Mouse (Mus musculus): Measurements from ENCODE around the gene Ankrd34a. TPM values are rescaled to one million over a fixed set of nuclear protein-coding genes. Genes with fewer than 3 reads are reported as not detected.

The Ankrd34a gene
- total RNA-seq, 2 experiments from 2014 or later: 66.8 to 70.3 TPM

GRCm38 (mm10) chr3:96556651-96557635, 39.5 kb upstream of the Ankrd34a start:
- peak overlapping the region; percentile 51 for H3K4me3 ChIP-seq
- peak overlapping the region; percentile 55 for H3K27ac ChIP-seq
- TF ChIP-seq CTCF (IDR thresholded peaks at IDR 0.05): no peak
- no peak for DNase-seq (ENCODE audit: extremely low spot score in 1 of 2, low spot score in 2 of 2)
- intact Hi-C loops (cut with DNase I): loop anchor here (2.0 kb wide), 1 partner anchor 20 kb away; the partner anchor contains the start of gene Gm16253

GRCm38 (mm10) chr3:96557694-96558093, 38.7 kb upstream of the Ankrd34a start, which contains the start of gene Txnip:
TSS of gene Txnip (plus strand) at chr3:96557957.
- peak; percentile 91 to 93 for DNase-seq (ENCODE audit: extremely low spot score in 1 of 2, low spot score in 2 of 2)
- H3K4me3 ChIP-seq: peak within 1 kb of the TSS; percentile 51
- intact Hi-C loops (cut with DNase I): loop anchor here (2.0 kb wide), 1 partner anchor 19 kb away; the partner anchor contains the start of gene Gm16253
- TF ChIP-seq CTCF (IDR thresholded peaks at IDR 0.05): peak; percentile 63
- H3K27ac ChIP-seq: peak within 1 kb of the TSS; percentile 77

DNA sequence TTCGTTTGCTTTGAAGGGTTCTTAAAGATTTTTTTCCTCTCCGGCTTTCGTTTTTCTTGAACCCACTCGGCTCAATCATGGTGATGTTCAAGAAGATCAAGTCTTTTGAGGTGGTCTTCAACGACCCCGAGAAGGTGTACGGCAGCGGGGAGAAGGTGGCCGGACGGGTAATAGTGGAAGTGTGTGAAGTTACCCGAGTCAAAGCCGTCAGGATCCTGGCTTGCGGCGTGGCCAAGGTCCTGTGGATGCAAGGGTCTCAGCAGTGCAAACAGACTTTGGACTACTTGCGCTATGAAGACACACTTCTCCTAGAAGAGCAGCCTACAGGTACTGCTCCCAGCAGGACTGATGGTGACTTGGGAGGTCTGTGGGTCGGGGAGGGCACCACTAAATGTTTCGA, 38.3 kb upstream of the Ankrd34a start:
- intact Hi-C loops (cut with DNase I): no loop called here
- Histone ChIP-seq H3K4me3 (peak overlapping the region; percentile 51), H3K27ac (peak overlapping the region; percentile 77)
- no peak for TF ChIP-seq CTCF (IDR thresholded peaks at IDR 0.05)
- DNase-seq (ENCODE audit: extremely low spot score in 1 of 2, low spot score in 2 of 2): no peak

DNA sequence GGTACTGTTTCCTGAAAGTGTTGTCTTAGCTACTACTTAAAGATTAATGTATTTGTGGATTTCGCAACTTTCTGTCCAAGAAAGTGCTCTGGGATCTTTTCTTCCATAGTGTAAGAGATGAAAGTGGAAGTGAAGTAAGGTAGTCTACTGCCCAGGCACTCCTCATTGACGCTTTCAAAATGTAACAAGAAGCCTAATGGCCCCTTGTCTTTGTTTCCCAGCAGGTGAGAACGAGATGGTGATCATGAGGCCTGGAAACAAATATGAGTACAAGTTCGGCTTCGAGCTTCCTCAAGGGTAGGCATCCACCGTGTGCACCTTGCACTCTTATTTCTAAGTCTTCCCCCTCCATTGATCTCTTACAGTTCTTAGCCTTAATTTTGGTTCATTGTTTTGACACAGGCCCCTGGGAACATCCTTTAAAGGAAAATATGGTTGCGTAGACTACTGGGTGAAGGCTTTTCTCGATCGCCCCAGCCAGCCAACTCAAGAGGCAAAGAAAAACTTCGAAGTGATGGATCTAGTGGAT, 37.7 kb upstream of the Ankrd34a start:
- peak overlapping the region; percentile 77 for H3K27ac ChIP-seq
- DNase-seq (ENCODE audit: extremely low spot score in 1 of 2, low spot score in 2 of 2): no peak
- H3K4me3 ChIP-seq: peak overlapping the region; percentile 51
- TF ChIP-seq CTCF (IDR thresholded peaks at IDR 0.05): no peak
- intact Hi-C loops (cut with DNase I): no loop called here

DNA sequence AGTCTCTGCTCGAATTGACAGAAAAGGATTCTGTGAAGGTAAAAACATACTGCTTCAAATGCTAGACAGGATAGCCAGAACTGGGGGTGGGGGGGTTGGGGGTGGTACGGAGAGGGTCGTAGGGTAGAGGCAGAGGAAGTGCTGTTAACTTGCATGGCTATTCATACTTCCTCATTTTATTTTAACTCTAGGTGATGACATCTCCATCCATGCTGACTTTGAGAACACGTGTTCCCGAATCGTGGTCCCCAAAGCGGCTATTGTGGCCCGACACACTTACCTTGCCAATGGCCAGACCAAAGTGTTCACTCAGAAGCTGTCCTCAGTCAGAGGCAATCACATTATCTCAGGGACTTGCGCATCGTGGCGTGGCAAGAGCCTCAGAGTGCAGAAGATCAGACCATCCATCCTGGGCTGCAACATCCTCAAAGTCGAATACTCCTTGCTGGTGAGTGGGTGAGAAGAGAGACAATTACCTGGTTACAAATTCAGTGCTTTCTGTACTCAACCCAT, 37.0 kb upstream of the Ankrd34a start:
- TF ChIP-seq CTCF (IDR thresholded peaks at IDR 0.05): no peak
- intact Hi-C loops (cut with DNase I): no loop called here
- Histone ChIP-seq H3K4me3 (peak overlapping the region; percentile 51), H3K27ac (no peak overlapping the region; the same call in 1 of the 2 replicates)
- DNase-seq (ENCODE audit: extremely low spot score in 1 of 2, low spot score in 2 of 2): no peak

DNA sequence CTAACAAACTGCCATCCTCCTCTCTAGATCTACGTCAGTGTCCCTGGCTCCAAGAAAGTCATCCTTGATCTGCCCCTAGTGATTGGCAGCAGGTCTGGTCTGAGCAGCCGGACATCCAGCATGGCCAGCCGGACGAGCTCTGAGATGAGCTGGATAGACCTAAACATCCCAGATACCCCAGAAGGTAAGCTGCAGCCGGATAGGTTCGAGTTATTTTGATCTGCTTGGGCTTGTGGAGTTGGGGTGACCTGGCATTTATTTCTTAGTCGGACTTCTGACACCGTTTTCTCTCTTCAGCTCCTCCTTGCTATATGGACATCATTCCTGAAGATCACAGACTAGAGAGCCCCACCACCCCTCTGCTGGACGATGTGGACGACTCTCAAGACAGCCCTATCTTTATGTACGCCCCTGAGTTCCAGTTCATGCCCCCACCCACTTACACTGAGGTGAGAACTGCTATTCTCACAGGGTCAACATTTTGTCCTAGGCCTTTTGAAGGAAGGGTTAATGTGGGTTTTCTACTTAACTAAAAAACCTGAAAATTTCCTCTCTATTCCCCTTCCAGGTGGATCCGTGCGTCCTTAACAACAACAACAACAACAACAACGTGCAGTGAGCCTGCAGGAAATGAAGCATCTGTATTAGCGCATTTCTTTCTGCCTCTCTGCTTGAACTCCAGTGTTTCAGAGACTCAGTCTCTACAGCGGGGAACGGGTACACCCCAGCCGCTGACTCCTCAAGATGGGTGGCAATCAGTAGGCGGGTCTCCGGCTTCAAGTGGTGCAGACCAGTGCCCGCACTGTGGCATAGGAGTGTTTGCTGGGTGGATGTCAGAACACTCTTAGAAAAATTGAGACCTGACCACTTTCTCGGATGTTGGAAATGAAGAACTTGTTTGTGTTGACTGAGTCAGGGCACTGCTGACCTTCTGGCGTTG, 36.3 kb upstream of the Ankrd34a start:
- no peak for DNase-seq (ENCODE audit: extremely low spot score in 1 of 2, low spot score in 2 of 2)
- H3K4me3 ChIP-seq: peak overlapping the region; percentile 51
- H3K27ac ChIP-seq: peak overlapping the region; percentile 4; the same call in 1 of the 2 replicates
- intact Hi-C loops (cut with DNase I): no loop called here
- no peak for TF ChIP-seq CTCF (IDR thresholded peaks at IDR 0.05)

- intact Hi-C loops (cut with DNase I): no loop called here
- H3K27ac ChIP-seq: peak overlapping the region; percentile 33
- peak overlapping the region; percentile 51 for H3K4me3 ChIP-seq
Observed at GRCm38 (mm10) chr3:96560881-96561668, 35.4 kb upstream of the Ankrd34a start.

GRCm38 (mm10) chr3:96561946-96562681, 34.3 kb upstream of the Ankrd34a start:
- intact Hi-C loops (cut with DNase I): no loop called here
- DNase-seq (ENCODE audit: extremely low spot score in 1 of 2, low spot score in 2 of 2): no peak
- Histone ChIP-seq H3K4me3 (no peak overlapping the region), H3K27ac (peak overlapping the region; percentile 29; the same call in 1 of the 2 replicates)
- TF ChIP-seq CTCF (IDR thresholded peaks at IDR 0.05): no peak

More at GRCm38 (mm10) chr3:96560881-96561668, 35.4 kb upstream of the Ankrd34a start:
- DNase-seq (ENCODE audit: extremely low spot score in 1 of 2, low spot score in 2 of 2): no peak
- TF ChIP-seq CTCF (IDR thresholded peaks at IDR 0.05): no peak

DNA sequence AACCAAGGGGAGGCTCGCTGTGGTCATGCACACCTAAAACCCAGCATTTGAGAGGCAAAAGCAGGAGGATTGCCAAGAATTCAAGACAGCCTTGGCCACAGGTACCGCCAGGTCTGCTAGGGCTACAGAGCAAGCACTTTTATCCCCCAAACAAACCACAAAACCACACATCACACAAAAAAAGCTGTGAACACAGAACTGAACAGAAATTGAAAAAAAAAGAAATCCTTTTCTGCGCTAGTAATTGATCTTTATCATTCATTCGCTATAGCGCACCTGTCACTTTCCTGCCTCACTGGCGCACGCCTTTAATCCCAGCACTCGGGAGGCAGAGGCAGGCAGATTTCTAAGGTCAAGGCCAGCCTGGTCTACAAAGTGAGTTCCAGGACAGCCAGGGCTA, 33.2 kb upstream of the Ankrd34a start:
- DNase-seq (ENCODE audit: extremely low spot score in 1 of 2, low spot score in 2 of 2): no peak
- Histone ChIP-seq H3K27ac (no peak overlapping the region), H3K4me3 (no peak overlapping the region)
- intact Hi-C loops (cut with DNase I): no loop called here
- no peak for TF ChIP-seq CTCF (IDR thresholded peaks at IDR 0.05)
